Mouse (Mus musculus) stomach, postnatal 0 days (tissue): ENCODE data around the gene Foxk1.

Experiments
- CTCF ChIP-seq: IDR thresholded peaks from 2 replicates; pipeline ENCODE4 v1.5.1; 2016; ENCODE audit warnings: antibody characterized with exemption, low read depth, mild to moderate bottlenecking, moderate library complexity
- EP300 ChIP-seq: optimal IDR thresholded peaks from 2 replicates; pipeline ENCODE3; 2016; ENCODE audit warnings: antibody characterized with exemption

DNA sequence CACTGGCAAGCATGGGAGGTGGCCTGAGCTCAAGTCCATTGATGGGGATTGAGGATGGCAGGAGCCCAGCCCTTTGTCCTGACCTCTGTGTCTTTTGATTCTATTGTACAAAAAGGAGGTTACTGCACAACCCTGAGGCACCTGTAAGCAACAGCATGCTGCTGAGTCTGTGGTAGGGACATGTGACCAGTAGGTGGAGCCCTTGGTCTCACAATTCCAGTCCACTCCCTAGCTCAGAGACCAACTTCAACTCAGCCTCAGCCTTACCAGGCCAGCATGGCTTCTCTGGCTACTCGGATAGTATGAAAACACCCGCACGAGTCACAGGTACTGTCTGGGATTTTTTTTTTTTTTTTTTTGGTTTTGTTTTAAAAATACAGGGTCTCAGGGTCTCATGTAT is 101.1 kb downstream of the Foxk1 start:
- peak; percentile 90 for TF ChIP-seq CTCF
- no peak for TF ChIP-seq EP300
